Mouse (Mus musculus) heart, embryonic 16.5 days (tissue): ENCODE measurements around the gene Tubb2a. TPM values are rescaled to one million over a fixed set of nuclear protein-coding genes. Genes with fewer than 3 reads are reported as not detected.
A peak's percentile ranks its signal among the peaks of the same experiment; 100 is the strongest.
"Not testable (repeated sequence)": the region's sequence is repeated elsewhere in the genome, so short reads cannot be mapped to it uniquely, and the experiment has no call there.

Source experiments
- ATAC-seq: fragments of 200-750 bp; cut with Nextera tagmentation; replicated peaks from 2 replicates; pipeline ENCODE4 v1.8.0; 2017; ENCODE audit warnings: moderate number of reproducible peaks; ENCODE audit not compliant: insufficient read depth, low FRiP score; ENCODE audit errors: extremely low read depth
- H3K27ac ChIP-seq: fragments of 300-500 bp; sonication (generic); 2 replicates; pipeline ENCODE4 v1.5.1; 2014; ENCODE audit warnings: mild to moderate bottlenecking, low read length, control low read depth, moderate library complexity
- H3K27me3 ChIP-seq: fragments of 300-500 bp; sonication (generic); 2 replicates; pipeline ENCODE4 v1.6.1; 2014; ENCODE audit warnings: low read length, mixed read lengths; ENCODE audit not compliant: control insufficient read depth, insufficient read depth
- H3K36me3 ChIP-seq: fragments of 300-500 bp; sonication (generic); 2 replicates; pipeline ENCODE4 v1.6.1; 2014; ENCODE audit not compliant: control insufficient read depth, insufficient read depth
- H3K4me1 ChIP-seq: fragments of 300-500 bp; sonication (generic); 2 replicates; pipeline ENCODE4 v1.6.1; 2014; ENCODE audit warnings: low read length, mixed read lengths; ENCODE audit not compliant: control insufficient read depth, insufficient read depth
- H3K4me2 ChIP-seq: fragments of 300-500 bp; sonication (generic); 2 replicates; pipeline ENCODE4 v1.6.1; 2014; ENCODE audit warnings: low read depth, mild to moderate bottlenecking, control low read depth, low read length
- H3K4me3 ChIP-seq: fragments of 300-500 bp; sonication (generic); 2 replicates; pipeline ENCODE4 v1.5.1; 2014; ENCODE audit warnings: mild to moderate bottlenecking, control low read depth, low read length
- H3K9ac ChIP-seq: fragments of 300-500 bp; sonication (generic); 2 replicates; pipeline ENCODE4 v1.6.1; 2014; ENCODE audit warnings: low read length, control low read depth
- H3K9me3 ChIP-seq: fragments of 300-500 bp; sonication (generic); replicated peaks from 2 replicates; pipeline ENCODE4 v1.6.1; 2016; ENCODE audit warnings: low read length; ENCODE audit not compliant: control insufficient read depth
- WGBS: fragments of 180-500 bp; shearing (Covaris S2); extraction: QIAGEN DNeasy Blood & Tissue Kit; methylation state at CpG from one replicate; pipeline ENCODE4 v1.1.7; 2014; 5-methylcytosine and 5-hydroxymethylcytosine counted together
- polyA plus RNA-seq: library from polyadenylated mRNA; unstranded; fragments of >200 nt; fragmentation: Nextera tagmentation; extraction: Ambion mirVana; gene quantifications from 2 replicates; pipeline ENCODE4 v1.2.1, GENCODE M21; 2015

Tubb2a gene
- polyA plus RNA-seq, 1 experiment from 2014 or later, result 166 TPM

DNA sequence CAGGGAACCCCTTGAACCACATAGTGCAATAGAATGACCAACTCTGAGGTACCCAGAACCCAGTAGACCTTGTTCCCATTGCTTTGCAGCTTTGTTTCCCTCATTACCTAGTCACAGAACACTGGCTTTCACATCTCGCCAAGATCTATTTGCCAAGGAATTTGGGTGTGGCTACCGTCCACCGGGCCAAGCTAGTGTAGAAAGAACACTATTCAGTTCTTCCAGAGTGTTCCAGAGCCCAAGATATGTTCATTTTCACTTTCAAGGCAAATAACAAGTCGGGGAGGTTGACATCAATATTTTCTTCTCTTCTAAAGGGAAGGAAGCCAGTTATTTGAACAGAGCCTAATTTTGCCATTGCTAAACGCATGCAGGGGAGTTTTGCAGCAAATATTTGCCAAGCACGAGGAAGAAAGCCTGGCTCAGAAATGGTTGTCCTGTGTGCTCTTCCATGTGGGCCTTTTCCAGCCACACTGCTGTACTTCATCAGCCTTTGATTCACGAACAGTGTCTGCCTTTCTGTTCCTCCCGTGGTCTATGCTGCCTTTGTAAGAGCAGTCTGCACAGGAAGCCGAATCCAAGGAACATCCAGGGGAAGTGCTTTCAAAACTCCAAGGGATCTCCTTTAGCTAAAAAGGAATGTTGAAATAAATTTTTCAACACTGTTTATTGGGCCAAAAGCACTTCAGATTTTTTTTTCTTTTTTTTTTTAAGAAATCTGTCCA is 6.4 kb upstream of the Tubb2a start:
- H3K36me3 ChIP-seq, result no peaks in the 10 kb centered on the region
- H3K4me3 ChIP-seq, result no peak overlapping the region
- no peaks in the 10 kb centered on the region for H3K9me3 ChIP-seq
- H3K27ac ChIP-seq, result no peak overlapping the region; the same call in 1 of the 2 replicates
- ATAC-seq, result no peak
- H3K9ac ChIP-seq, result no peak overlapping the region
- H3K4me2 ChIP-seq, result no peak overlapping the region
- H3K4me1 ChIP-seq, result peaks cover 13% of the 10 kb centered on the region
- H3K27me3 ChIP-seq, result no peaks in the 10 kb centered on the region
- 58% methylated on average over 9 of the region's 9 CpGs for WGBS

DNA sequence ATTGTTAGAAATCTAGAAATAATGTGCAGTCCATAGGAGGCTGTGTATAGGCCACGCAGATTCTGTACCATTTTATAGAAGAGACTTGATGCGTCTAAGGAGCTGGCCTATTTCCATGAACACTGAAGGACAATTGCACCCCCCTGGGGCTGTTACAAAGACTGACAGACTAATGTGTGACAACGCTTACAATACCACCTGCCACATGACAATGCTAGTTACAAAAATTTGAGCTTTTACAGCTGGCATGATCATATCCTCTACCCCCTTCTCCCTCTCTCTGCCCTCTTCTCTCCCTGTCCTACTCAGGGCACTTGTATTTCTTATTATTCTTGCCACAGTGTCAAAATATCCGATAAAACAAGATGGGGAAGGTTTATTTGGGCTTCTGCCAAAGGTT is 4.1 kb upstream of the Tubb2a start:
- ATAC-seq, result no peak
- Histone ChIP-seq H3K9me3 (no peaks in the 10 kb centered on the region), H3K4me1 (peaks cover 11% of the 10 kb centered on the region), H3K9ac (no peak overlapping the region), H3K4me2 (no peak overlapping the region), H3K27ac (no peak overlapping the region), H3K27me3 (no peaks in the 10 kb centered on the region), H3K4me3 (no peak overlapping the region), H3K36me3 (no peaks in the 10 kb centered on the region)
- 79% methylated on average over 4 of the region's 4 CpGs for WGBS

DNA sequence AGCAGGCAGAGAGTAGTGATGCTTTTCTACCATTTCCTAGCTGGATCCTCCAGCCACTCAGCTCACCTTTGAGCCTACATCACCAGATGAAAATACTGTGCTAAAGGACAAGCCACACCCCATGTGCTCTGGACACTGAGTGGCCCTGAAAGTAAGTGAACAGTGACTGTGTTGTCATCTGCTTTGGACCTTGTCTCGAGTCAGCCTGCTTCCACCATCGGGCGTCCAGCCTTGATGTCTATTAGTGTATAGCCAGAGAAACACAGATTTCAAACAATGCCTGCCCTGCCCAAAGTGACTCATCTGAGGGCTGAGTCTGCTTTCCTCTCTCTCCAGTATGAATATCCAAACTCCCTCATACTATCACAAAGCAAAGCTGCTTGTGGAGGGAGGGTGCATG is 2.0 kb upstream of the Tubb2a start:
- Histone ChIP-seq H3K4me2 (no peak overlapping the region), H3K36me3 (peaks cover 2% of the 10 kb centered on the region; the same call in 1 of the 2 replicates), H3K4me1 (peaks cover 14% of the 10 kb centered on the region), H3K9ac (no peak overlapping the region), H3K27ac (no peak overlapping the region), H3K9me3 (no peaks in the 10 kb centered on the region), H3K27me3 (no peaks in the 10 kb centered on the region), H3K4me3 (no peak overlapping the region)
- 61% methylated on average over 3 of the region's 3 CpGs for WGBS
- ATAC-seq, result no peak

DNA sequence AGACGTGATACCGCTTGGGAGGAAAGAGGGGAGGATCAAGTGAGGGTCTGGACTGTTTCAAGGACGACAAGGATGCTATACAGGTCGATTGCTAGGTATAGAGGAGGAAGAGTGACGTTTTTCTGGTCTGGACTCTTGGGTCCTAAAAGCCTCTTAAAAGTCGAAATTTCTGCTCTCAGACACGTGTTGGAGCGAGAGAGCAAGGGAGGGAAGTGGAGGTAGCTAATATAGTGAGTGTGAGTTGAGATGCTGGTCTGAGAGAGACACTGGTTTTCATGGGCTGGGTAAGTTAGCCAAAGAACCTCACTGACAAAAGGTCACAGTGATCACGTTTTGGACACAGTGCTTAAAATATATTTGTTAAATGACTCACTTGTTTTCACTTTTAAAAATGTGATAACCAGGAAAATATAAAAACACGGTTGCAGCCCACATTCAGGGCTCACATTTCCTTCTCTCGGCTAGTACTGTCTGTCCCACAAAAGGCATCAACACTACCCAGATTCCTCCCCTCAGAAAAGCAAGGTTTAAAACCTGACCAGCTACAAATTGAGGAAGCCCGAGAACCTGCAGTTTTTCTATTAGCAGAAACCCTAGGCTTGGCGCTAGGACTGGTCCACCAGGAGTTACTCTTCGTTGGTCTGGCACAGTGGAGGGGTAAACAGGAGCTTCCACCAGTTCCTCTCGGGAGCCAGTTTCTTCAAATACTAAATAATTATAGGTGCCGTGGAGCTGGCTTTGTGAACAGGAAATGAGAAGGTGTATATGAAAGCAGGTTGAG is 883 bp upstream of the Tubb2a start:
- peaks cover 2% of the 10 kb centered on the region; the same call in 1 of the 2 replicates for H3K36me3 ChIP-seq
- 34% methylated on average over 16 of the region's 16 CpGs for WGBS

DNA sequence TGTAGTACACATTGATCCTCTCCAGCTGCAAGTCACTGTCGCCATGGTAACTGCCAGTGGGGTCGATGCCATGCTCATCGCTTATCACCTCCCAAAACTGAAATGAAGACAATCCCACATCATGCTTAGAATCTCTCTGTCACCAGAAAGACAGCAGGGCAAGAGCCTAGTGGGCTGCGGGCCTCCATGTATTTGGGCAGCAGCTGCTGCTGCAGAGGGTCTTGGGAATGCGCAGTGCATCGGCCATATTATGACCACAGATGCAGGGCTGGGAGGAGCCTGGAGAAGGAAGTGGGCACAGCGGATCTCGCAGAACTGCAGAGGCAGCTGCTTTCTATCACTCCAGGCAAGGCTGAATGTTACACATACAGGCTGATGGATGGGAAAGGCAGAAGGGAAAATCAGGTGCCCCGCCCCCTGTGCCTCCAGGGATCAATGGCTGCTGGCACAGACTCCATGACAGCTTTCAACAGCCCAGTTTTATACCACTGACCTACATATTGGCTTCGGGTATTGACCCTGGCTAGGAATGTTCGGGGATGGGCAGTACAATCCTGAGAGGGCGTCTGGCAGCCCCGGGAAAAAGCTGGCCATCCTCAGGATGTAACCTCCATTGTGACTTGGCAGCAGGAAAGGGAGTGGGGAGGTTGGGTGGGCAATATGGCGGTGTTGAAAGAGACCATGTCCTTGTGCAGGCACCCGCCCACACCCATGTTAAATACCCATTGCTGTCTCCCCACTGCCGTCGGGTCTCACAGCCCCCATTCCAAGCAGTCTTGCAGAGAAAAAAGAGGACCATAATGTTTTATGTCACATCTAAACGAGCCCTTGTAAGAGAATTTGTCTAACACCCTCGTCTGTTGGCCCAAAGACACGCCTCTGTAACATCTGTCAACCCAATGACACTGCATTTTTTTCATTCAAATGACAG is 981 bp downstream of the Tubb2a start:
- Histone ChIP-seq H3K4me2 (peak overlapping the region; percentile 96), H3K9me3 (no peaks in the 10 kb centered on the region), H3K9ac (peak overlapping the region; percentile 95), H3K27ac (peak overlapping the region; percentile 25; the same call in 1 of the 2 replicates), H3K27me3 (no peaks in the 10 kb centered on the region), H3K4me1 (peaks cover 14% of the 10 kb centered on the region), H3K4me3 (peak overlapping the region; percentile 95), H3K36me3 (peaks cover 5% of the 10 kb centered on the region)
- 45% methylated on average over 20 of the region's 20 CpGs for WGBS
- ATAC-seq, result no peak

More for the DNA sequence above, 883 bp upstream of the Tubb2a start:
- no peak overlapping the region for H3K27ac ChIP-seq
- H3K27me3 ChIP-seq, result no peaks in the 10 kb centered on the region
- no peak for ATAC-seq
- H3K4me1 ChIP-seq, result peaks cover 14% of the 10 kb centered on the region
- H3K9me3 ChIP-seq, result no peaks in the 10 kb centered on the region
- H3K4me3 ChIP-seq, result peak overlapping the region; percentile 95
- H3K9ac ChIP-seq, result peak overlapping the region; percentile 95
- H3K4me2 ChIP-seq, result peak overlapping the region; percentile 96

DNA sequence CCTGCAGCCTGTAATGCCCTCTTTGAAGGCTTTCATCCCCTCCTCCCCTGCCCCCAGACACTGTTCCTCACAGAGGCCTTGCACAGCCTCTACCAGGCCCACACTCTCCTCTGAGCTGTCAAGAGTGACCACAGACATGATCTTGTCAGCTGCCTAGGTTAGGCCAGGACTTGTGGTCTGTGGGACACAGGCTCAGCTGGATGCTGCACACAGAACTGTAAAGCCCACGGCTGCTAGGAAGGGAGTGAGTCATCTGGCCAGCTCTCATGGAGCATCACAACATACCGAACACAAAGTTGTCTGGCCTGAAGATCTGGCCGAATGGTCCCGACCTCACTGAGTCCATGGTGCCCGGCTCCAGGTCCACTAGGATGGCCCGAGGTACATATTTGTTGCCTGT is 1.9 kb downstream of the Tubb2a start:
- not testable (repeated sequence) for H3K9me3 ChIP-seq, H3K4me2 ChIP-seq, H3K27ac ChIP-seq, ATAC-seq, H3K27me3 ChIP-seq, H3K9ac ChIP-seq, H3K36me3 ChIP-seq, H3K4me3 ChIP-seq
- WGBS, result 85% methylated on average over 6 of the region's 6 CpGs
- peaks cover 14% of the 10 kb centered on the region for H3K4me1 ChIP-seq

DNA sequence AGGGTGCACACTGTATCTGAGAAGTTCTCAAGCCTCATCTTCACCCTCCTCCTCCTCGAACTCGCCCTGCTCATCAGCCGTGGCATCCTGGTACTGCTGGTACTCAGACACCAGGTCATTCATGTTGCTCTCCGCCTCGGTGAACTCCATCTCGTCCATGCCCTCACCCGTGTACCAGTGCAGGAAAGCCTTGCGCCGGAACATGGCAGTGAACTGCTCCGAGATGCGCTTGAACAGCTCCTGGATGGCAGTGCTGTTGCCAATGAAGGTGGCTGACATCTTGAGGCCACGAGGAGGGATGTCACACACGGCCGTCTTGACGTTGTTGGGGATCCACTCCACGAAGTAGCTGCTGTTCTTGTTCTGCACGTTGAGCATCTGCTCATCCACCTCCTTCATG is 3.4 kb downstream of the Tubb2a start:
- ATAC-seq, H3K9ac ChIP-seq, H3K27ac ChIP-seq, H3K9me3 ChIP-seq, H3K4me2 ChIP-seq, H3K27me3 ChIP-seq, H3K36me3 ChIP-seq, H3K4me3 ChIP-seq: not testable (repeated sequence)
- 90% methylated on average over 11 of the region's 17 CpGs for WGBS
- H3K4me1 ChIP-seq, result peaks cover 14% of the 10 kb centered on the region

DNA sequence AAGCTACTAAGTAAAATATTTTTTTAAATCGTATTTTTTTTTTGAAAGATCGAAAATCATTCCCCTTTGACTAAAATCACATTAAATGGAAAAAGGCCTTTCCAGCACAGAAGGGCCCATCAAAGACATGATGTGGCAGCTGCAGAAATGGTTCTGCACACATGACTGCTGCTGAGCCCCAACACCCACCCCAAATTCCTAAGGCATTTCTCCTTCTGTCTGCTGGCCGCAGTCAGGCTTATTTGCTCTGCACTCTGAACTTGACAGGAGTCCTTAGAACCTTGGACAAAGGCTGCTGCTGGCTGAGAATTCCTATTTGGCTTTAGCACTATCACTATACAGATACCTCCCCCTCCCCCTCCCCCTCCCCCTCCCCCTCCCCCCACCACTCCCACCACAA is 5.0 kb downstream of the Tubb2a start:
- H3K4me2 ChIP-seq, result no peak overlapping the region
- 77% methylated on average over 3 of the region's 3 CpGs for WGBS
- no peak overlapping the region for H3K9ac ChIP-seq
- H3K9me3 ChIP-seq, result no peaks in the 10 kb centered on the region
- no peaks in the 10 kb centered on the region for H3K27me3 ChIP-seq
- H3K4me3 ChIP-seq, result no peak overlapping the region
- H3K36me3 ChIP-seq, result peaks cover 5% of the 10 kb centered on the region
- ATAC-seq, result no peak
- peaks cover 9% of the 10 kb centered on the region for H3K4me1 ChIP-seq
- H3K27ac ChIP-seq, result no peak overlapping the region
